Mouse (Mus musculus) neural tube, embryonic 15.5 days (tissue): Measurements from ENCODE around the gene Slc9a3r1. TPM values are rescaled to one million over a fixed set of nuclear protein-coding genes. Genes with fewer than 3 reads are reported as not detected.

Experiments used
- ATAC-seq: fragments of 200-750 bp; cut with Nextera tagmentation; 2 replicates; pipeline ENCODE4 v1.8.0; 2017; ENCODE audit warnings: mild to moderate bottlenecking, moderate TSS enrichment, moderate library complexity; ENCODE audit not compliant: low FRiP score
- H3K27ac ChIP-seq: fragments of 300-500 bp; sonication (generic); replicated peaks from 2 replicates; pipeline ENCODE4 v1.5.1; 2015; ENCODE audit warnings: mild to moderate bottlenecking, inconsistent platforms
- H3K27me3 ChIP-seq: fragments of 300-500 bp; sonication (generic); replicated peaks from 2 replicates; pipeline ENCODE4 v1.6.1; 2015; ENCODE audit warnings: inconsistent platforms
- H3K36me3 ChIP-seq: fragments of 300-500 bp; sonication (generic); 2 replicates; pipeline ENCODE4 v1.6.1; 2015; ENCODE audit warnings: inconsistent platforms
- H3K4me1 ChIP-seq: fragments of 300-500 bp; sonication (generic); 2 replicates; pipeline ENCODE4 v1.6.1; 2015; ENCODE audit warnings: inconsistent platforms
- H3K4me2 ChIP-seq: fragments of 300-500 bp; sonication (generic); 2 replicates; pipeline ENCODE4 v1.6.1; 2015; ENCODE audit warnings: inconsistent platforms, mild to moderate bottlenecking, moderate library complexity
- H3K4me3 ChIP-seq: fragments of 300-500 bp; sonication (generic); replicated peaks from 2 replicates; pipeline ENCODE4 v1.5.1; 2015; ENCODE audit warnings: mild to moderate bottlenecking, inconsistent platforms
- H3K9ac ChIP-seq: fragments of 300-500 bp; sonication (generic); replicated peaks from 2 replicates; pipeline ENCODE4 v1.6.1; 2015; ENCODE audit warnings: mild to moderate bottlenecking, inconsistent platforms
- H3K9me3 ChIP-seq: fragments of 300-500 bp; sonication (generic); replicated peaks from 2 replicates; pipeline ENCODE4 v1.6.1; 2016; ENCODE audit warnings: inconsistent platforms
- WGBS: fragments of 180-500 bp; shearing (Covaris S2); methylation state at CpG from one replicate; pipeline ENCODE4 v1.1.7; 2015; ENCODE audit warnings: mixed read lengths; 5-methylcytosine and 5-hydroxymethylcytosine counted together
- polyA plus RNA-seq: library from polyadenylated mRNA; unstranded; fragments of >200 nt; fragmentation: Nextera tagmentation; extraction: Ambion mirVana; gene quantifications from 2 replicates; pipeline ENCODE4 v1.2.1, GENCODE M21; 2015

The Slc9a3r1 gene
- polyA plus RNA-seq, 1 experiment from 2014 or later: 45.5 TPM

DNA sequence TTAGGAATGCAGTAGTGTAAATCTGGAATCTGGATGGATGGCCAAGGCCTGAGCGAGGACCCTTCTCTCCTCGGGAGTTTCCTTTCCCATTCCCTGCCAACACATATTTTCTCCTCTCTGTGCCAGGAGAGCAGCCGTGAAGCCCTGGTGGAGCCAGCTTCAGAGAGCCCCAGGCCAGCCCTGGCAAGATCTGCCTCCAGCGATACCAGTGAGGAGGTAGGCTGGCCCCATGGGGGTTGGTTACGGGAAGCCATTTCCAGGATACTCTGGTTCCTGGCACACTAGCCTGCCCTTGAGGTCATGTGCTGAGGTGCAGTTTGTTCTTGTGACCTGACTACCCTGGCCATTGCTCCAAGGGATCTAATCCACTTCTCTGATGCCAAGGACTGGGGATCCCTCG lies 16.7 kb downstream of the Slc9a3r1 start:
- 83% methylated on average over 6 of the region's 6 CpGs for WGBS
- H3K9ac ChIP-seq: no peak overlapping the region
- no peaks in the 10 kb centered on the region; the same call in 1 of the 2 replicates for H3K27me3 ChIP-seq
- H3K9me3 ChIP-seq: no peaks in the 10 kb centered on the region
- H3K4me3 ChIP-seq: no peak overlapping the region
- peaks cover 40% of the 10 kb centered on the region for H3K4me1 ChIP-seq
- no peak overlapping the region for H3K4me2 ChIP-seq
- no peak for ATAC-seq
- 0 out of 2 replicates have a peak, but pooled peaks cover 3% of the 10 kb centered on the region for H3K36me3 ChIP-seq
- peak overlapping the region; percentile 37; the same call in 1 of the 2 replicates for H3K27ac ChIP-seq

DNA sequence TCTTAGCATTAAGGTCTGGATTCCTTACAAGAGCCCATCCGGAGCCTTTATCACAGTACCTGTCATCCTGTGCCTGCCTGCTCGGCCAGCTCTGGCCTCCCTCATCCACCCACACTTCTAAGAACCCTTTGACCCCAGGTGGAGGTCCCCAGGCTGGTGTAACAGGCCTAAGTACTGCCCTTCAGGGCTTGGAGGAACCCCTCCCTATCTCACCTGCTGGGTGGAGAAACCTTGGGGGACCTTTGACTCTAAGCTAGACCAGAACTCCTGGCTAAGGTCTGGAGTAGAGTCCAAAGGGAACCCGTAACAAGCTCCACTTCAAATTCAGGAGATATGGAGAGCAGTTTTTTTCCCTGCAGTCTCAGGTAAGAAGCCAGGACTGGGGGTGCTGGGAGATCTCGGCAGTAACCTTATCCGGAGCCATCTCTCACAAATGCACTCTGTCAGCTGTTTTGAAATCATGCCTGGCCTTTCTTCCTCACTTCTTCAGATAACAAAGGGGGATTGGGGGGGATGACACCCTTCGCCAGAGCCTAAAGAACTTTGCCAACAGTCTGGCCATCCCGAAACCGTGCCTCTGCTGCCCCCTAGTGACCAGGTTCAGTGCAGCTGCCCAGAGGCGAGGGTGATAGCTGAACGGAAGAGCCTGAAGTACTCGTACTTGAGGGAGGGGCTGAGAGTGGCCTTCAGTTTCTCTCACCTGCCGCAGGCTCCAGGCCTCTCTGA lies 18.9 kb downstream of the Slc9a3r1 start:
- Histone ChIP-seq H3K36me3 (0 out of 2 replicates have a peak, but pooled peaks cover 3% of the 10 kb centered on the region), H3K9me3 (no peaks in the 10 kb centered on the region), H3K4me2 (no peak overlapping the region), H3K9ac (no peak overlapping the region), H3K27ac (no peak overlapping the region), H3K4me3 (no peak overlapping the region), H3K27me3 (no peaks in the 10 kb centered on the region), H3K4me1 (peaks cover 30% of the 10 kb centered on the region)
- ATAC-seq: no peak
- 23% methylated on average over 12 of the region's 12 CpGs for WGBS

GRCm38 (mm10) chr11:115184973-115185372 lies 21.8 kb downstream of the Slc9a3r1 start:
- no peak overlapping the region for H3K4me3 ChIP-seq
- H3K4me2 ChIP-seq: no peak overlapping the region
- H3K36me3 ChIP-seq: 0 out of 2 replicates have a peak, but pooled peaks cover 3% of the 10 kb centered on the region
- H3K9ac ChIP-seq: no peak overlapping the region
- H3K4me1 ChIP-seq: peaks cover 23% of the 10 kb centered on the region
- H3K27me3 ChIP-seq: no peaks in the 10 kb centered on the region
- ATAC-seq: no peak
- H3K9me3 ChIP-seq: no peaks in the 10 kb centered on the region
- WGBS: 40% methylated on average over 4 of the region's 4 CpGs
- H3K27ac ChIP-seq: no peak overlapping the region

DNA sequence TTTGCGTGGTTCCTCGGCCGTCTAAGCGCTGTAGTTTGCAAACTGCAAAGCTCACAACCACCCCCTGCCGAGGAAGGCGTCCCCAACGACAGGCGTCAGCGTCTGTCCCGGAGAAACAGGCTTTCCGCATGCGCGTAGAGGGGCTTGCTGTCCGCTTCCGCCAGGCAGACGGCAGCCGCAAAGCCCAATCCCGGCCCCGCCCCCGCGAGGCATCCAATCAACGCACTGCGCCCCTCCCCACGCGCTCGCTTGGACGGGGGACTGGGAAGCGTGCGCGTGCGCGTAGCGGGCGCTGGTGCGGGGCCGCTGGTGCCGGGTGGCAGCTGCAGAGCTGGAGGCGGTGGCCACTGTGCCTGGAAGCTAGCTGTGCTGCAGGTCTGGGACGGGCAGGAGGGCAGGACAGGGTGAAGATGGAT lies 24.1 kb downstream of the Slc9a3r1 start, which contains the start of gene Tmem104:
Gene Tmem104 (plus strand): TSS at position 264 of the 416 bp plus-strand sequence.
- WGBS: under 1% methylated on average over 39 of the region's 39 CpGs
- Histone ChIP-seq H3K9ac (peak within 1 kb of the TSS; percentile 78), H3K4me1 (peaks cover 26% of the 10 kb centered on the region), H3K36me3 (peaks cover 9% of the 10 kb centered on the region), H3K27me3 (no peaks in the 10 kb centered on the region), H3K4me2 (peak within 1 kb of the TSS; percentile 92), H3K27ac (peak within 1 kb of the TSS; percentile 83), H3K4me3 (peak within 1 kb of the TSS; percentile 71), H3K9me3 (no peaks in the 10 kb centered on the region)
- ATAC-seq: peak; percentile 93

DNA sequence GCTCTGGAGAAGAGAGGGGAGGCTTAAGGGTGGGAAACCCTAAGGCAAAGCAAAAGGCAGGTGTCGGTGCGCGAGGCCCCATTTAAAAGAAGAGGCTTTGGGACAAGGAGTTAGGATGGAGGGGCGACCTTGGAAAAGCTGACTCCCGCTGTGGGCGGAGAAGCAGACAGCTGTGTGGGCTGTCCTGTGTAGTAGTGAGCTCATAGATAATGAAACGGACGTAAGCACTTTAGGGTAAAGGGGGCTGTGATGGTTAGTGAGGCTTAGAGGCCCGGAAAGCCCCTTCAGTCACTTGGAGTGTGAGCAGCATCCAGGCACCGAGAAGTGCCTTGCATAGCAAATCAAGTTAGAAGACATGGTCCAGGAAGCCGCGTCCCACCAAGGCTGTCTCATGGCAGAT lies 24.6 kb downstream of the Slc9a3r1 start, which contains the start of gene Nat9:
Gene Nat9 (minus strand): TSS at position 167 of the 400 bp plus-strand sequence.
- 6% methylated on average over 12 of the region's 12 CpGs for WGBS
- H3K9me3 ChIP-seq: no peaks in the 10 kb centered on the region

GRCm38 (mm10) chr11:115188539-115189231 lies 25.5 kb downstream of the Slc9a3r1 start:
- H3K4me3 ChIP-seq: no peak overlapping the region
- H3K27ac ChIP-seq: no peak overlapping the region
- no peak for ATAC-seq
- H3K4me2 ChIP-seq: peak overlapping the region; percentile 92
- H3K9ac ChIP-seq: no peak overlapping the region
- H3K27me3 ChIP-seq: no peaks in the 10 kb centered on the region
- peaks cover 9% of the 10 kb centered on the region for H3K36me3 ChIP-seq
- peaks cover 27% of the 10 kb centered on the region for H3K4me1 ChIP-seq
- 90% methylated on average over 13 of the region's 13 CpGs for WGBS
- no peaks in the 10 kb centered on the region for H3K9me3 ChIP-seq

More for the DNA sequence above, 24.6 kb downstream of the Slc9a3r1 start, which contains the start of gene Nat9:
- Histone ChIP-seq H3K9ac (peak within 1 kb of the TSS; percentile 78), H3K27me3 (no peaks in the 10 kb centered on the region), H3K4me1 (peaks cover 27% of the 10 kb centered on the region), H3K36me3 (peaks cover 9% of the 10 kb centered on the region), H3K4me2 (peak within 1 kb of the TSS; percentile 92), H3K27ac (peak within 1 kb of the TSS; percentile 83), H3K4me3 (peak within 1 kb of the TSS; percentile 71)
- ATAC-seq: peak; percentile 40

DNA sequence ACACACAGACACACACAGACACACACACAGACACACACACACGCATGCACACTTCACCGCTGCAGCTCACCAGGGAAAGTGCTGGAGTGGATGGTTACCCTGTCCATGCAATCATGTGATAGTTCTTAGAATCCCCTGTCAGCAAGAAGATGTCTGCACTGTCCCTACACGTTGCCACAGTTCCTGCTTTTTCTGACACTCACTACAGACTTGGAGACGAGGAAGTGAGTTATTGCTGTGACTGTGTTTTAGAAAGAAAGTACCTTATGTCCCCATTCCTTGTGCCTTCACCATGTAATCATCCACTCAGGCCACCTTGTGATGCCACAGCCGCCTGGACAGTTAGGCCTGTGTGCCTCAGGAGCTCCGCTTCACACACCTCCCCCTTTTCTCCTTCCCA lies 26.2 kb downstream of the Slc9a3r1 start:
- 87% methylated on average over 6 of the region's 6 CpGs for WGBS
- peaks cover 27% of the 10 kb centered on the region for H3K4me1 ChIP-seq
- peaks cover 9% of the 10 kb centered on the region for H3K36me3 ChIP-seq
- no peak overlapping the region for H3K4me3 ChIP-seq
- H3K9ac ChIP-seq: no peak overlapping the region
- no peak overlapping the region for H3K4me2 ChIP-seq
- no peaks in the 10 kb centered on the region for H3K9me3 ChIP-seq
- no peak for ATAC-seq
- H3K27ac ChIP-seq: no peak overlapping the region
- no peaks in the 10 kb centered on the region for H3K27me3 ChIP-seq

- Histone ChIP-seq H3K27ac (no peak overlapping the region), H3K9me3 (no peaks in the 10 kb centered on the region), H3K27me3 (no peaks in the 10 kb centered on the region), H3K36me3 (peaks cover 10% of the 10 kb centered on the region), H3K9ac (no peak overlapping the region), H3K4me1 (peaks cover 16% of the 10 kb centered on the region), H3K4me3 (no peak overlapping the region), H3K4me2 (no peak overlapping the region)
- no peak for ATAC-seq
- WGBS: 71% methylated on average over 9 of the region's 9 CpGs
Observed at GRCm38 (mm10) chr11:115192180-115192579, 29.0 kb downstream of the Slc9a3r1 start.

- Histone ChIP-seq H3K9me3 (no peaks in the 10 kb centered on the region), H3K36me3 (peaks cover 19% of the 10 kb centered on the region), H3K4me2 (no peak overlapping the region), H3K27ac (no peak overlapping the region), H3K9ac (no peak overlapping the region), H3K4me3 (no peak overlapping the region), H3K27me3 (no peaks in the 10 kb centered on the region), H3K4me1 (0 out of 2 replicates have a peak, but pooled peaks cover 3% of the 10 kb centered on the region)
- no peak for ATAC-seq
- 91% methylated on average over 6 of the region's 6 CpGs for WGBS
Observed at GRCm38 (mm10) chr11:115194693-115195092, 31.6 kb downstream of the Slc9a3r1 start.

GRCm38 (mm10) chr11:115195933-115196332 lies 32.8 kb downstream of the Slc9a3r1 start:
- peaks cover 21% of the 10 kb centered on the region for H3K36me3 ChIP-seq
- no peaks in the 10 kb centered on the region for H3K27me3 ChIP-seq
- ATAC-seq: no peak
- no peak overlapping the region for H3K27ac ChIP-seq
- WGBS: 84% methylated on average over 5 of the region's 5 CpGs
- H3K4me2 ChIP-seq: no peak overlapping the region
- H3K9me3 ChIP-seq: no peaks in the 10 kb centered on the region
- no peak overlapping the region for H3K9ac ChIP-seq
- no peak overlapping the region for H3K4me3 ChIP-seq
- 0 out of 2 replicates have a peak, but pooled peaks cover 3% of the 10 kb centered on the region for H3K4me1 ChIP-seq

- Histone ChIP-seq H3K27ac (no peak overlapping the region), H3K9me3 (no peaks in the 10 kb centered on the region), H3K9ac (no peak overlapping the region), H3K4me2 (no peak overlapping the region), H3K4me3 (no peak overlapping the region), H3K4me1 (0 out of 2 replicates have a peak, but pooled peaks cover 2% of the 10 kb centered on the region), H3K36me3 (peaks cover 23% of the 10 kb centered on the region), H3K27me3 (no peaks in the 10 kb centered on the region)
- 87% methylated on average over 8 of the region's 8 CpGs for WGBS
- no peak for ATAC-seq
Observed at GRCm38 (mm10) chr11:115197558-115197957, 34.4 kb downstream of the Slc9a3r1 start.
